Mouse (Mus musculus): ENCODE measurements at regions not wholly inside any gene's neighbourhood (a gene's known extent, or its start where the extent isn't known, plus 50 kb on each side); places are given as distances from the start of the nearest gene placed in this dataset.

GRCm38 (mm10) chr16:93246825-93247224 lies 357.0 kb downstream of the Setd4 start:
- Histone ChIP-seq H3K27ac (replicated peaks; ENCODE audit: low read depth, low read length) (no peak overlapping the region), H3K36me3 (replicated peaks; ENCODE audit: control insufficient read depth, insufficient read depth, low read depth, low read length) (no peaks in the 10 kb centered on the region), H3K4me2 (ENCODE audit: low read depth, low read length) (no peak overlapping the region), H3K4me1 (ENCODE audit: control insufficient read depth, insufficient read depth, low read length) (no peaks in the 10 kb centered on the region), H3K9ac (replicated peaks; ENCODE audit: low read length) (no peak overlapping the region), H3K4me3 (ENCODE audit: low read depth, low read length) (no peak overlapping the region), H3K27me3 (ENCODE audit: control insufficient read depth, insufficient read depth, low read length) (no peaks in the 10 kb centered on the region), H3K9me3 (replicated peaks; ENCODE audit: control insufficient read depth, low read length) (no peaks in the 10 kb centered on the region)
- 13% methylated on average over 7 of the region's 7 CpGs for whole genome bisulfite sequencing
- ATAC-seq (replicated peaks; ENCODE audit: insufficient number of reproducible peaks, low FRiP score, low TSS enrichment, low read depth), result no peak
- peak; percentile 25 for DNase-seq (ENCODE audit: low spot score)

GRCm38 (mm10) chr16:93245738-93246137 lies 358.1 kb downstream of the Setd4 start:
- H3K9ac ChIP-seq (replicated peaks; ENCODE audit: low read length), result no peak overlapping the region
- no peak for DNase-seq (ENCODE audit: low spot score)
- no peaks in the 10 kb centered on the region for H3K9me3 ChIP-seq (replicated peaks; ENCODE audit: control insufficient read depth, low read length)
- H3K4me2 ChIP-seq (ENCODE audit: low read depth, low read length), result no peak overlapping the region
- H3K4me3 ChIP-seq (ENCODE audit: low read depth, low read length), result no peak overlapping the region
- no peak for ATAC-seq (replicated peaks; ENCODE audit: insufficient number of reproducible peaks, low FRiP score, low TSS enrichment, low read depth)
- no peak overlapping the region for H3K27ac ChIP-seq (replicated peaks; ENCODE audit: low read depth, low read length)
- no peaks in the 10 kb centered on the region for H3K36me3 ChIP-seq (replicated peaks; ENCODE audit: control insufficient read depth, insufficient read depth, low read depth, low read length)
- no peaks in the 10 kb centered on the region for H3K4me1 ChIP-seq (ENCODE audit: control insufficient read depth, insufficient read depth, low read length)
- 85% methylated on average over 6 of the region's 6 CpGs for WGBS
- H3K27me3 ChIP-seq (ENCODE audit: control insufficient read depth, insufficient read depth, low read length), result no peaks in the 10 kb centered on the region

- no peaks in the 10 kb centered on the region for H3K4me1 ChIP-seq (ENCODE audit: control insufficient read depth, insufficient read depth, low read length)
- no peaks in the 10 kb centered on the region for H3K9me3 ChIP-seq (replicated peaks; ENCODE audit: control insufficient read depth, low read length)
- no peak overlapping the region for H3K4me2 ChIP-seq (ENCODE audit: low read depth, low read length)
- no peak overlapping the region for H3K4me3 ChIP-seq (ENCODE audit: low read depth, low read length)
- H3K36me3 ChIP-seq (replicated peaks; ENCODE audit: control insufficient read depth, insufficient read depth, low read depth, low read length), result no peaks in the 10 kb centered on the region
- ATAC-seq (replicated peaks; ENCODE audit: insufficient number of reproducible peaks, low FRiP score, low TSS enrichment, low read depth) (no peak), DNase-seq (ENCODE audit: low spot score) (no peak)
- WGBS, result 90% methylated on average over 4 of the region's 4 CpGs
- H3K27me3 ChIP-seq (ENCODE audit: control insufficient read depth, insufficient read depth, low read length), result no peaks in the 10 kb centered on the region
- H3K27ac ChIP-seq (replicated peaks; ENCODE audit: low read depth, low read length), result no peak overlapping the region
- no peak overlapping the region for H3K9ac ChIP-seq (replicated peaks; ENCODE audit: low read length)
Observed at GRCm38 (mm10) chr16:93238898-93239297, 365.0 kb downstream of the Setd4 start.

- no peak overlapping the region for H3K27ac ChIP-seq (replicated peaks; ENCODE audit: low read depth, low read length)
- H3K4me2 ChIP-seq (ENCODE audit: low read depth, low read length), result no peak overlapping the region
- WGBS, result 83% methylated on average over 4 of the region's 4 CpGs
- ATAC-seq (replicated peaks; ENCODE audit: insufficient number of reproducible peaks, low FRiP score, low TSS enrichment, low read depth) (no peak), DNase-seq (ENCODE audit: low spot score) (no peak)
- no peaks in the 10 kb centered on the region for H3K36me3 ChIP-seq (replicated peaks; ENCODE audit: control insufficient read depth, insufficient read depth, low read depth, low read length)
- H3K27me3 ChIP-seq (ENCODE audit: control insufficient read depth, insufficient read depth, low read length), result no peaks in the 10 kb centered on the region
- no peaks in the 10 kb centered on the region for H3K9me3 ChIP-seq (replicated peaks; ENCODE audit: control insufficient read depth, low read length)
- H3K9ac ChIP-seq (replicated peaks; ENCODE audit: low read length), result no peak overlapping the region
- no peaks in the 10 kb centered on the region for H3K4me1 ChIP-seq (ENCODE audit: control insufficient read depth, insufficient read depth, low read length)
- H3K4me3 ChIP-seq (ENCODE audit: low read depth, low read length), result no peak overlapping the region
Observed at GRCm38 (mm10) chr16:93238326-93238725, 365.5 kb downstream of the Setd4 start.

- WGBS, result 87% methylated on average over 7 of the region's 7 CpGs
- H3K9me3 ChIP-seq (replicated peaks; ENCODE audit: control insufficient read depth, low read length), result no peaks in the 10 kb centered on the region
- no peak for ATAC-seq (replicated peaks; ENCODE audit: insufficient number of reproducible peaks, low FRiP score, low TSS enrichment, low read depth)
Observed at GRCm38 (mm10) chr16:93225644-93226043, 378.2 kb downstream of the Setd4 start.

GRCm38 (mm10) chr16:93225196-93225595 lies 378.7 kb downstream of the Setd4 start:
- Histone ChIP-seq H3K9ac (replicated peaks; ENCODE audit: low read length) (no peak overlapping the region), H3K27ac (replicated peaks; ENCODE audit: low read depth, low read length) (no peak overlapping the region), H3K4me1 (ENCODE audit: control insufficient read depth, insufficient read depth, low read length) (no peaks in the 10 kb centered on the region), H3K4me2 (ENCODE audit: low read depth, low read length) (no peak overlapping the region), H3K4me3 (ENCODE audit: low read depth, low read length) (no peak overlapping the region), H3K27me3 (ENCODE audit: control insufficient read depth, insufficient read depth, low read length) (no peaks in the 10 kb centered on the region), H3K9me3 (replicated peaks; ENCODE audit: control insufficient read depth, low read length) (no peaks in the 10 kb centered on the region), H3K36me3 (replicated peaks; ENCODE audit: control insufficient read depth, insufficient read depth, low read depth, low read length) (no peaks in the 10 kb centered on the region)
- DNase-seq (ENCODE audit: low spot score) (no peak), ATAC-seq (replicated peaks; ENCODE audit: insufficient number of reproducible peaks, low FRiP score, low TSS enrichment, low read depth) (no peak)
- 78% methylated on average over 2 of the region's 2 CpGs for WGBS

More at GRCm38 (mm10) chr16:93225644-93226043, 378.2 kb downstream of the Setd4 start:
- H3K4me3 ChIP-seq (ENCODE audit: low read depth, low read length), result no peak overlapping the region
- no peak overlapping the region for H3K9ac ChIP-seq (replicated peaks; ENCODE audit: low read length)
- no peaks in the 10 kb centered on the region for H3K36me3 ChIP-seq (replicated peaks; ENCODE audit: control insufficient read depth, insufficient read depth, low read depth, low read length)
- no peak overlapping the region for H3K27ac ChIP-seq (replicated peaks; ENCODE audit: low read depth, low read length)
- no peaks in the 10 kb centered on the region for H3K4me1 ChIP-seq (ENCODE audit: control insufficient read depth, insufficient read depth, low read length)
- no peaks in the 10 kb centered on the region for H3K27me3 ChIP-seq (ENCODE audit: control insufficient read depth, insufficient read depth, low read length)
- no peak overlapping the region for H3K4me2 ChIP-seq (ENCODE audit: low read depth, low read length)
- no peak for DNase-seq (ENCODE audit: low spot score)

GRCm38 (mm10) chr16:93219731-93220130 lies 384.1 kb downstream of the Setd4 start:
- Histone ChIP-seq H3K9ac (replicated peaks; ENCODE audit: low read length) (no peak overlapping the region), H3K36me3 (replicated peaks; ENCODE audit: control insufficient read depth, insufficient read depth, low read depth, low read length) (no peaks in the 10 kb centered on the region), H3K27me3 (ENCODE audit: control insufficient read depth, insufficient read depth, low read length) (no peaks in the 10 kb centered on the region), H3K4me2 (ENCODE audit: low read depth, low read length) (no peak overlapping the region), H3K9me3 (replicated peaks; ENCODE audit: control insufficient read depth, low read length) (no peaks in the 10 kb centered on the region), H3K27ac (replicated peaks; ENCODE audit: low read depth, low read length) (no peak overlapping the region), H3K4me1 (ENCODE audit: control insufficient read depth, insufficient read depth, low read length) (no peaks in the 10 kb centered on the region), H3K4me3 (ENCODE audit: low read depth, low read length) (no peak overlapping the region)
- ATAC-seq (replicated peaks; ENCODE audit: insufficient number of reproducible peaks, low FRiP score, low TSS enrichment, low read depth) (no peak), DNase-seq (ENCODE audit: low spot score) (no peak)
- 89% methylated on average over 9 of the region's 9 CpGs for WGBS

- ATAC-seq (replicated peaks; ENCODE audit: insufficient number of reproducible peaks, low FRiP score, low TSS enrichment, low read depth) (no peak), DNase-seq (ENCODE audit: low spot score) (peak; percentile 13)
- Histone ChIP-seq H3K4me1 (ENCODE audit: control insufficient read depth, insufficient read depth, low read length) (no peaks in the 10 kb centered on the region), H3K4me3 (ENCODE audit: low read depth, low read length) (no peak overlapping the region), H3K9ac (replicated peaks; ENCODE audit: low read length) (no peak overlapping the region), H3K27me3 (ENCODE audit: control insufficient read depth, insufficient read depth, low read length) (no peaks in the 10 kb centered on the region), H3K27ac (replicated peaks; ENCODE audit: low read depth, low read length) (no peak overlapping the region), H3K4me2 (ENCODE audit: low read depth, low read length) (no peak overlapping the region), H3K9me3 (replicated peaks; ENCODE audit: control insufficient read depth, low read length) (no peaks in the 10 kb centered on the region), H3K36me3 (replicated peaks; ENCODE audit: control insufficient read depth, insufficient read depth, low read depth, low read length) (no peaks in the 10 kb centered on the region)
- WGBS, result 66% methylated on average over 10 of the region's 10 CpGs
Observed at GRCm38 (mm10) chr16:93218402-93218801, 385.5 kb downstream of the Setd4 start.
